Mouse (Mus musculus): ENCODE data around the gene Wdr74. TPM values are rescaled to one million over a fixed set of nuclear protein-coding genes. Genes with fewer than 3 reads are reported as not detected.
"Not testable (repeated sequence)": the region's sequence is repeated elsewhere in the genome, so short reads cannot be mapped to it uniquely, and the experiment has no call there.

Wdr74 gene
- polyA plus RNA-seq, 1 experiment from 2014 or later = 88.5 TPM

- no peak overlapping the region for H3K9ac ChIP-seq
- no peaks in the 10 kb centered on the region for H3K36me3 ChIP-seq
- H3K27me3 ChIP-seq = no peaks in the 10 kb centered on the region
- no peak overlapping the region for H3K27ac ChIP-seq
- peaks cover 10% of the 10 kb centered on the region for H3K4me1 ChIP-seq
- no peak for ATAC-seq (ENCODE audit: insufficient number of reproducible peaks, insufficient read depth, low FRiP score, low TSS enrichment)
- no peak overlapping the region for H3K4me2 ChIP-seq (replicated peaks)
- 0 out of 2 replicates have a peak, but pooled peaks cover 3% of the 10 kb centered on the region for H3K9me3 ChIP-seq
- H3K4me3 ChIP-seq = no peak overlapping the region
- WGBS = 68% methylated on average over 3 of the region's 3 CpGs
These were observed 17.3 kb upstream of the Wdr74 start for GRCm38 (mm10) chr19:8718357-8718756.

- not testable (repeated sequence) for H3K4me2 ChIP-seq (replicated peaks); H3K9me3 ChIP-seq; H3K36me3 ChIP-seq; H3K27me3 ChIP-seq; H3K4me3 ChIP-seq; H3K27ac ChIP-seq; ATAC-seq (ENCODE audit: insufficient number of reproducible peaks, insufficient read depth, low FRiP score, low TSS enrichment); H3K9ac ChIP-seq
- peaks cover 10% of the 10 kb centered on the region for H3K4me1 ChIP-seq
These were observed 16.6 kb upstream of the Wdr74 start for GRCm38 (mm10) chr19:8719037-8719436.

- Histone ChIP-seq H3K27me3 (no peaks in the 10 kb centered on the region), H3K4me1 (peaks cover 24% of the 10 kb centered on the region), H3K27ac (no peak overlapping the region), H3K9me3 (0 out of 2 replicates have a peak, but pooled peaks cover 3% of the 10 kb centered on the region), H3K4me3 (no peak overlapping the region), H3K9ac (no peak overlapping the region), H3K4me2 (replicated peaks) (no peak overlapping the region), H3K36me3 (peaks cover 21% of the 10 kb centered on the region)
- 75% methylated on average over 1 of the region's 1 CpGs for whole genome bisulfite sequencing
- no peak for ATAC-seq (ENCODE audit: insufficient number of reproducible peaks, insufficient read depth, low FRiP score, low TSS enrichment)
These were observed 14.2 kb upstream of the Wdr74 start for GRCm38 (mm10) chr19:8721378-8721777.

GRCm38 (mm10) chr19:8722021-8722420 is 13.6 kb upstream of the Wdr74 start:
- Histone ChIP-seq H3K4me1 (peaks cover 24% of the 10 kb centered on the region), H3K4me3 (peak overlapping the region; percentile 76), H3K27me3 (no peaks in the 10 kb centered on the region), H3K4me2 (replicated peaks) (peak overlapping the region; percentile 64), H3K9me3 (0 out of 2 replicates have a peak, but pooled peaks cover 3% of the 10 kb centered on the region), H3K9ac (peak overlapping the region; percentile 95), H3K36me3 (peaks cover 27% of the 10 kb centered on the region), H3K27ac (0 out of 2 replicates have a peak overlapping the region, but pooled peaks have one; percentile 50)
- ATAC-seq (ENCODE audit: insufficient number of reproducible peaks, insufficient read depth, low FRiP score, low TSS enrichment) = no peak
- WGBS = 59% methylated on average over 4 of the region's 4 CpGs

GRCm38 (mm10) chr19:8722559-8722906 is 13.1 kb upstream of the Wdr74 start:
- H3K27me3 ChIP-seq = no peaks in the 10 kb centered on the region
- whole genome bisulfite sequencing = 1% methylated on average over 5 of the region's 5 CpGs
- 0 out of 2 replicates have a peak, but pooled peaks cover 3% of the 10 kb centered on the region for H3K9me3 ChIP-seq
- peaks cover 27% of the 10 kb centered on the region for H3K36me3 ChIP-seq
- H3K9ac ChIP-seq = peak overlapping the region; percentile 95
- H3K4me1 ChIP-seq = peaks cover 24% of the 10 kb centered on the region
- peak overlapping the region; percentile 96 for H3K27ac ChIP-seq
- H3K4me3 ChIP-seq = peak overlapping the region; percentile 76
- H3K4me2 ChIP-seq (replicated peaks) = peak overlapping the region; percentile 64
- ATAC-seq (ENCODE audit: insufficient number of reproducible peaks, insufficient read depth, low FRiP score, low TSS enrichment) = peak; percentile 1; the same call in 1 of the 2 replicates

GRCm38 (mm10) chr19:8722907-8723573 is 12.6 kb upstream of the Wdr74 start, which contains the start of gene Slc3a2:
Gene Slc3a2, minus strand, starts transcription at chr19:8723369.
- Histone ChIP-seq H3K9ac (peak within 1 kb of the TSS; percentile 95), H3K27ac (peak within 1 kb of the TSS; percentile 96), H3K4me2 (replicated peaks) (peak within 1 kb of the TSS; percentile 84), H3K9me3 (0 out of 2 replicates have a peak, but pooled peaks cover 3% of the 10 kb centered on the region), H3K27me3 (no peaks in the 10 kb centered on the region), H3K4me1 (peaks cover 24% of the 10 kb centered on the region), H3K4me3 (peak within 1 kb of the TSS; percentile 76), H3K36me3 (peaks cover 27% of the 10 kb centered on the region)
- peak; percentile 91 for ATAC-seq (ENCODE audit: insufficient number of reproducible peaks, insufficient read depth, low FRiP score, low TSS enrichment)
- under 1% methylated on average over 50 of the region's 50 CpGs for WGBS

GRCm38 (mm10) chr19:8723574-8724346 is 11.9 kb upstream of the Wdr74 start:
- Histone ChIP-seq H3K4me3 (peak overlapping the region; percentile 76), H3K27me3 (no peaks in the 10 kb centered on the region), H3K4me1 (peaks cover 24% of the 10 kb centered on the region), H3K4me2 (replicated peaks) (peak overlapping the region; percentile 84), H3K36me3 (peaks cover 27% of the 10 kb centered on the region), H3K9ac (peak overlapping the region; percentile 95), H3K9me3 (0 out of 2 replicates have a peak, but pooled peaks cover 3% of the 10 kb centered on the region), H3K27ac (peak overlapping the region; percentile 89)
- WGBS = under 1% methylated on average over 20 of the region's 20 CpGs
- no peak for ATAC-seq (ENCODE audit: insufficient number of reproducible peaks, insufficient read depth, low FRiP score, low TSS enrichment)

- 4% methylated on average over 2 of the region's 2 CpGs for WGBS
- Histone ChIP-seq H3K4me1 (peaks cover 24% of the 10 kb centered on the region), H3K27ac (peak overlapping the region; percentile 89), H3K36me3 (peaks cover 27% of the 10 kb centered on the region), H3K27me3 (no peaks in the 10 kb centered on the region), H3K4me2 (replicated peaks) (peak overlapping the region; percentile 84), H3K9ac (peak overlapping the region; percentile 95), H3K9me3 (0 out of 2 replicates have a peak, but pooled peaks cover 3% of the 10 kb centered on the region), H3K4me3 (peak overlapping the region; percentile 76)
- no peak for ATAC-seq (ENCODE audit: insufficient number of reproducible peaks, insufficient read depth, low FRiP score, low TSS enrichment)
These were observed 11.2 kb upstream of the Wdr74 start for GRCm38 (mm10) chr19:8724392-8724791.

GRCm38 (mm10) chr19:8725081-8725613 is 10.5 kb upstream of the Wdr74 start:
- WGBS = 59% methylated on average over 4 of the region's 4 CpGs
- Histone ChIP-seq H3K27me3 (no peaks in the 10 kb centered on the region), H3K9me3 (no peaks in the 10 kb centered on the region), H3K27ac (peak overlapping the region; percentile 89; the same call in 1 of the 2 replicates), H3K9ac (peak overlapping the region; percentile 95), H3K4me3 (peak overlapping the region; percentile 76), H3K4me2 (replicated peaks) (peak overlapping the region; percentile 84), H3K36me3 (peaks cover 27% of the 10 kb centered on the region), H3K4me1 (peaks cover 24% of the 10 kb centered on the region)
- no peak for ATAC-seq (ENCODE audit: insufficient number of reproducible peaks, insufficient read depth, low FRiP score, low TSS enrichment)

- H3K27me3 ChIP-seq = no peaks in the 10 kb centered on the region
- WGBS = 14% methylated on average over 3 of the region's 3 CpGs
- H3K27ac ChIP-seq = no peak overlapping the region
- H3K4me1 ChIP-seq = peaks cover 24% of the 10 kb centered on the region
- ATAC-seq (ENCODE audit: insufficient number of reproducible peaks, insufficient read depth, low FRiP score, low TSS enrichment) = no peak
- H3K9me3 ChIP-seq = no peaks in the 10 kb centered on the region
- H3K36me3 ChIP-seq = peaks cover 27% of the 10 kb centered on the region
- no peak overlapping the region for H3K9ac ChIP-seq
- no peak overlapping the region for H3K4me2 ChIP-seq (replicated peaks)
- H3K4me3 ChIP-seq = no peak overlapping the region
These were observed 8.8 kb upstream of the Wdr74 start for GRCm38 (mm10) chr19:8726609-8727390.

GRCm38 (mm10) chr19:8727495-8728114 is 8.0 kb upstream of the Wdr74 start:
- peaks cover 27% of the 10 kb centered on the region for H3K36me3 ChIP-seq
- 31% methylated on average over 5 of the region's 5 CpGs for WGBS
- H3K4me3 ChIP-seq = no peak overlapping the region
- no peak for ATAC-seq (ENCODE audit: insufficient number of reproducible peaks, insufficient read depth, low FRiP score, low TSS enrichment)
- no peaks in the 10 kb centered on the region for H3K27me3 ChIP-seq
- H3K4me1 ChIP-seq = peaks cover 16% of the 10 kb centered on the region
- H3K9ac ChIP-seq = no peak overlapping the region
- H3K9me3 ChIP-seq = no peaks in the 10 kb centered on the region
- no peak overlapping the region for H3K4me2 ChIP-seq (replicated peaks)
- peak overlapping the region; percentile 41; the same call in 1 of the 2 replicates for H3K27ac ChIP-seq
